Mouse (Mus musculus): ENCODE measurements around the gene Ube2d3. TPM values are rescaled to one million over a fixed set of nuclear protein-coding genes. Genes with fewer than 3 reads are reported as not detected.

The Ube2d3 gene
- polyA plus RNA-seq, 1 experiment = 31.3 TPM

GRCm38 (mm10) chr3:135422856-135423607 lies 14.9 kb upstream of the Ube2d3 start:
- Histone ChIP-seq H3K9me3 (ENCODE audit: control insufficient read depth, low read length) (no peaks in the 10 kb centered on the region), H3K27me3 (ENCODE audit: control insufficient read depth) (no peaks in the 10 kb centered on the region), H3K4me3 (replicated peaks) (peak overlapping the region; percentile 68), H3K4me1 (ENCODE audit: control insufficient read depth) (peaks cover 47% of the 10 kb centered on the region), H3K36me3 (ENCODE audit: control insufficient read depth) (peaks cover 38% of the 10 kb centered on the region)
- no peak for TF ChIP-seq TAL1 (IDR thresholded peaks at IDR 0.05; ENCODE audit: low read length)
- TF ChIP-seq GATA1 (IDR thresholded peaks at IDR 0.05; ENCODE audit: low read length) = no peak

- H3K36me3 ChIP-seq (ENCODE audit: control insufficient read depth) = peaks cover 38% of the 10 kb centered on the region
- H3K27me3 ChIP-seq (ENCODE audit: control insufficient read depth) = no peaks in the 10 kb centered on the region
- H3K9me3 ChIP-seq (ENCODE audit: control insufficient read depth, low read length) = no peaks in the 10 kb centered on the region
- H3K4me1 ChIP-seq (ENCODE audit: control insufficient read depth) = peaks cover 46% of the 10 kb centered on the region
- TF ChIP-seq TAL1 (IDR thresholded peaks at IDR 0.05; ENCODE audit: low read length) (no peak), GATA1 (IDR thresholded peaks at IDR 0.05; ENCODE audit: low read length) (no peak)
- peak within 1 kb of the TSS; percentile 68 for H3K4me3 ChIP-seq (replicated peaks)
These were observed 14.2 kb upstream of the Ube2d3 start, which contains the start of gene Cisd2 for GRCm38 (mm10) chr3:135423608-135424212. Cisd2 (minus strand) TSS chr3:135423925.

- TF ChIP-seq GATA1 (IDR thresholded peaks at IDR 0.05; ENCODE audit: low read length) = no peak
- no peak for TF ChIP-seq TAL1 (IDR thresholded peaks at IDR 0.05; ENCODE audit: low read length)
- H3K4me1 ChIP-seq (ENCODE audit: control insufficient read depth) = peaks cover 21% of the 10 kb centered on the region
- H3K36me3 ChIP-seq (ENCODE audit: control insufficient read depth) = peaks cover 45% of the 10 kb centered on the region
- no peaks in the 10 kb centered on the region for H3K9me3 ChIP-seq (ENCODE audit: control insufficient read depth, low read length)
- no peaks in the 10 kb centered on the region for H3K27me3 ChIP-seq (ENCODE audit: control insufficient read depth)
- H3K4me3 ChIP-seq (replicated peaks) = peak overlapping the region; percentile 100
These were observed 890 bp upstream of the Ube2d3 start for GRCm38 (mm10) chr3:135436901-135437616.

GRCm38 (mm10) chr3:135438531-135438912 lies 573 bp downstream of the Ube2d3 start:
- Histone ChIP-seq H3K36me3 (ENCODE audit: control insufficient read depth) (peaks cover 55% of the 10 kb centered on the region), H3K4me3 (replicated peaks) (peak overlapping the region; percentile 100), H3K9me3 (ENCODE audit: control insufficient read depth, low read length) (no peaks in the 10 kb centered on the region), H3K27me3 (ENCODE audit: control insufficient read depth) (no peaks in the 10 kb centered on the region), H3K4me1 (ENCODE audit: control insufficient read depth) (peaks cover 33% of the 10 kb centered on the region)
- TF ChIP-seq TAL1 (IDR thresholded peaks at IDR 0.05; ENCODE audit: low read length) (no peak), GATA1 (IDR thresholded peaks at IDR 0.05; ENCODE audit: low read length) (no peak)

GRCm38 (mm10) chr3:135438913-135439531 lies 1.1 kb downstream of the Ube2d3 start:
- H3K36me3 ChIP-seq (ENCODE audit: control insufficient read depth) = peaks cover 59% of the 10 kb centered on the region
- no peaks in the 10 kb centered on the region for H3K9me3 ChIP-seq (ENCODE audit: control insufficient read depth, low read length)
- peak overlapping the region; percentile 100 for H3K4me3 ChIP-seq (replicated peaks)
- H3K27me3 ChIP-seq (ENCODE audit: control insufficient read depth) = no peaks in the 10 kb centered on the region
- TF ChIP-seq GATA1 (IDR thresholded peaks at IDR 0.05; ENCODE audit: low read length) = no peak
- TF ChIP-seq TAL1 (IDR thresholded peaks at IDR 0.05; ENCODE audit: low read length) = no peak
- peaks cover 35% of the 10 kb centered on the region for H3K4me1 ChIP-seq (ENCODE audit: control insufficient read depth)

- H3K36me3 ChIP-seq (ENCODE audit: control insufficient read depth) = peaks cover 61% of the 10 kb centered on the region
- H3K9me3 ChIP-seq (ENCODE audit: control insufficient read depth, low read length) = no peaks in the 10 kb centered on the region
- H3K27me3 ChIP-seq (ENCODE audit: control insufficient read depth) = no peaks in the 10 kb centered on the region
- TF ChIP-seq TAL1 (IDR thresholded peaks at IDR 0.05; ENCODE audit: low read length) (no peak), GATA1 (IDR thresholded peaks at IDR 0.05; ENCODE audit: low read length) (no peak)
- peak overlapping the region; percentile 100 for H3K4me3 ChIP-seq (replicated peaks)
- peaks cover 35% of the 10 kb centered on the region for H3K4me1 ChIP-seq (ENCODE audit: control insufficient read depth)
These were observed 1.7 kb downstream of the Ube2d3 start for GRCm38 (mm10) chr3:135439651-135440050.

GRCm38 (mm10) chr3:135440221-135440620 lies 2.3 kb downstream of the Ube2d3 start:
- TF ChIP-seq TAL1 (IDR thresholded peaks at IDR 0.05; ENCODE audit: low read length) (no peak), GATA1 (IDR thresholded peaks at IDR 0.05; ENCODE audit: low read length) (no peak)

GRCm38 (mm10) chr3:135440621-135441020 lies 2.7 kb downstream of the Ube2d3 start:
- Histone ChIP-seq H3K36me3 (ENCODE audit: control insufficient read depth) (peaks cover 64% of the 10 kb centered on the region), H3K4me3 (replicated peaks) (peak overlapping the region; percentile 100), H3K27me3 (ENCODE audit: control insufficient read depth) (no peaks in the 10 kb centered on the region), H3K4me1 (ENCODE audit: control insufficient read depth) (peaks cover 35% of the 10 kb centered on the region), H3K9me3 (ENCODE audit: control insufficient read depth, low read length) (no peaks in the 10 kb centered on the region)
- TF ChIP-seq TAL1 (IDR thresholded peaks at IDR 0.05; ENCODE audit: low read length) (no peak), GATA1 (IDR thresholded peaks at IDR 0.05; ENCODE audit: low read length) (no peak)

More at GRCm38 (mm10) chr3:135440221-135440620, 2.3 kb downstream of the Ube2d3 start:
- Histone ChIP-seq H3K36me3 (ENCODE audit: control insufficient read depth) (peaks cover 64% of the 10 kb centered on the region), H3K4me1 (ENCODE audit: control insufficient read depth) (peaks cover 35% of the 10 kb centered on the region), H3K27me3 (ENCODE audit: control insufficient read depth) (no peaks in the 10 kb centered on the region), H3K4me3 (replicated peaks) (peak overlapping the region; percentile 100), H3K9me3 (ENCODE audit: control insufficient read depth, low read length) (no peaks in the 10 kb centered on the region)

Data from erythroblast, embryonic 14.5 days (primary cell).